Mouse (Mus musculus) embryonic fibroblast, embryonic 13.5 days (primary cell): ENCODE results near the gene Abhd14a.

Experiments
- CTCF ChIP-seq: IDR thresholded peaks from 2 replicates; pipeline ENCODE4 v1.5.1; 2011; ENCODE audit warnings: mild to moderate bottlenecking, control low read depth, low read length, moderate library complexity, borderline replicate concordance; ENCODE audit not compliant: insufficient read depth
- POLR2A ChIP-seq: IDR thresholded peaks from 2 replicates; pipeline ENCODE4 v1.6.1; 2011; ENCODE audit warnings: low read depth, mild to moderate bottlenecking, control low read depth, low read length, moderate library complexity

DNA sequence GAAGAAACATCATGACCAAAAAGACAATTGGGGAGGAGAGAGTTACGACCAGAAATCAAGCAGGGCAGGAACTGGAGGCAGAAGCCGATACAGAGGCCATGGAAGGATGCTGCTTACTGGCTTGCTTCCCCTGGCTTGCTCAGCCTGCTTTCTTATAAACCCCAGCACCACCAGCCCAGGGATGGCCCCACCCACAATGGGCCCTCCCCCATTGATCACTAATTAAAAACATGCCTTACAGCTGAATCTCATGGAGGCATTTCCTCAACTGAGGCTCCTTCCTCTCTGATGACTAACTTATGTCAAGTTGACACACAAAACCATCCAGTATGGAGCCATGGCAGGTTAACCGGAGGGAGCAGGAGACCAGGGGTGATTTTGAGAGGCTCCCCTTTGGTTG, 47.7 kb downstream of the Abhd14a start:
- TF ChIP-seq CTCF (no peak), POLR2A (no peak)
